Mouse (Mus musculus): ENCODE data around the gene Pigm. TPM values are rescaled to one million over a fixed set of nuclear protein-coding genes. Genes with fewer than 3 reads are reported as not detected.
A peak's percentile ranks its signal among the peaks of the same experiment; 100 is the strongest.

Gene Pigm
- polyA plus RNA-seq, 1 experiment from 2014 or later: 11.1 TPM

DNA sequence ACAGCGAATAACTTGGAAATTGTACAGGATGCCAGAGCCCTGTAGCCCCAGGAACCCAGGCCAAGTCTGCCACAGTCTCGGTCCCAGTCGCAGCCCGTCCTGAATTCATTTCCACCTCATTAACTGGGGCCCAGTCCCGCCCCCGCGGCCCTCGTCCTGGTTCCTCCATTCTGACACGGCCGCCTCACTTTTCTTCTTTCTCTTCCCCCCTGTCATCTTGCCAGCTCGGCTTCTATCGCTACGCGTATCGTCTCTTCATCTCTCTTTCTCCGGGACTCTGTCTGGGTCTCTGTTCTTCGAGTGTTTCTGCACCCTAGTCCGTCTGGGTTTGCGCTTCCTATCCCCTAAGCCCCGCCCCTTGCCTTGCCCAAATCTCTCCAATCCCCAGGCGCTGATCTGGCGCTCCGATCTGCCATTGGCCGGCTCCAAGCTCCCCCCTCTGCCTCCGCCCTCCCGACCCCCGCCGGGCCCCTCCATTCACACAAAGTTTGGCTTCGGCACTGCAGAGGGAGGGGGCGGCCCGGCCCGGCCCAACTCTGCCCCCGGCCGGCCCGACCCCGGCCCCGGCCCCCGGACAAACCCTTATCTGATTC, 35.5 kb upstream of the Pigm start, which contains the start of gene Kcnj10:
Gene Kcnj10, plus strand, starts transcription at position 482 of the 593 bp plus-strand sequence.
- Histone ChIP-seq H3K27ac (replicated peaks) (peak within 1 kb of the TSS; percentile 30), H3K27me3 (replicated peaks; ENCODE audit: low read depth, poor library complexity, severe bottlenecking) (peaks cover 62% of the 10 kb centered on the region), H3K9me3 (no peaks in the 10 kb centered on the region), H3K4me1 (peaks cover 15% of the 10 kb centered on the region), H3K4me3 (peak within 1 kb of the TSS; percentile 63), H3K36me3 (replicated peaks) (no peaks in the 10 kb centered on the region)
- WGBS: 2% methylated on average over 38 of the region's 38 CpGs
- peak; percentile 87 for DNase-seq (ENCODE audit: low spot score)

DNA sequence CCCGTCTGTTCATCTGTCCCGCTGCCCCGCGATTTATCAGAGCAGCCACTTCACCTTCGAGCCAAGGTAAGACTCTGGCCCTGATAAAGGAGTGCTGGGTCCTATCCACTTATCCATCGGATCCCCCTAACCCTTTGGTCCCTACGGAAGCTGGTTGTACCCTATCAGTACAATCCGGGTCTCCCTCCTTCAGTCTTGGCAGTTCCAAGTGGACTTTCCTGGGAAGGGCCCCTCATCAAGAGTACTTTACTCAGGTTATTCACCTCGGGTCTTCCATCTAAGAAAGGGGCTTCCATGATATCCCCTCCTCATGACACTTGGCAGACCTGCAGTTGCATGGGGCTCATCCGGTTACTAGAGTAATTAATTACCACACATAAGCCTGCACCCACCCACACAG, 35.0 kb upstream of the Pigm start:
- H3K9me3 ChIP-seq: no peaks in the 10 kb centered on the region
- DNase-seq (ENCODE audit: low spot score): no peak
- H3K27ac ChIP-seq (replicated peaks): peak overlapping the region; percentile 30; the same call in 1 of the 2 replicates
- 21% methylated on average over 10 of the region's 10 CpGs for WGBS
- H3K27me3 ChIP-seq (replicated peaks; ENCODE audit: low read depth, poor library complexity, severe bottlenecking): peaks cover 67% of the 10 kb centered on the region
- H3K36me3 ChIP-seq (replicated peaks): no peaks in the 10 kb centered on the region
- peak overlapping the region; percentile 63 for H3K4me3 ChIP-seq
- H3K4me1 ChIP-seq: peaks cover 15% of the 10 kb centered on the region

DNA sequence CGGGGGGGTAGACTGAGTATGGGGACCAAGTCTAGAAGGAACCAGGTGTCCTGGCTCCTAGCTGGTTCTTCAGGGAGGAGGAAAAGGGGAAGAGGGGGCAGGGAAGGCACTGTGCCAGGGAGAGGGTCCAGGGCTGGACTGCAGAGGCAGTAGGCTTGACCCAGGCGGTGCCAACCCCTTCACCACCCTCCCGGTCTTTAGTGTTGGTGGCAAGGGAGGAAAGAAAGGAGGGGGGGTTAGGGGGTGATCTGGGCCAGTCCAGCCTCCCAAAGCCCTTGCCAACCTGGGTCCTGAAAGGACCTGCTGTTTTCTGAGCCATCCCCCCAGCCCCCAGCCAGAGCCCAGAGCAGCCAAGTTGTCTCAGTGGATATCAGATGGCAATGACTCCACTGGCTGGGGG, 33.6 kb upstream of the Pigm start:
- no peaks in the 10 kb centered on the region for H3K36me3 ChIP-seq (replicated peaks)
- peaks cover 65% of the 10 kb centered on the region for H3K27me3 ChIP-seq (replicated peaks; ENCODE audit: low read depth, poor library complexity, severe bottlenecking)
- H3K4me3 ChIP-seq: no peak overlapping the region
- 83% methylated on average over 3 of the region's 3 CpGs for WGBS
- H3K9me3 ChIP-seq: no peaks in the 10 kb centered on the region
- no peak for DNase-seq (ENCODE audit: low spot score)
- peaks cover 15% of the 10 kb centered on the region for H3K4me1 ChIP-seq
- no peak overlapping the region for H3K27ac ChIP-seq (replicated peaks)

DNA sequence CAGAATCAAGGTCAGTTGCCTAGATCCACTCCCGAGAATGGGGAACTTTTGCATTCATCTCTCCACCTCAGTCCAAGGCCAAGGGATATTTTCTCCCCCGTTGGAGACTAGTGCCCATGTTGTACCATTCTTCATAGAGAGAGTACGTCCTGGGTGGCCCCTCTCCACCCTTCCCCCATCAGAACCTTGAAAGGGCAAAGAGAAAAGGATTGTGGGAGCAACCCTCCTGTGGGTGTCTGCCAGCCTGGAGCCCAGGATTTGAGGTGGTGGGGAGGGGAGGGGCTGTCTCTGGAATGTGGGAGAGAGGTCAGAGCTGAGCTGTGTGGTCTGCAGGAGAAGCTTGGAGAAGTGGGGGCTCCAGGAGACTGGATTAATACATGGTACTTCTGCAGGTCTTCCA, 32.4 kb upstream of the Pigm start:
- no peaks in the 10 kb centered on the region for H3K36me3 ChIP-seq (replicated peaks)
- H3K4me1 ChIP-seq: peaks cover 15% of the 10 kb centered on the region
- no peak for DNase-seq (ENCODE audit: low spot score)
- H3K9me3 ChIP-seq: no peaks in the 10 kb centered on the region
- H3K4me3 ChIP-seq: no peak overlapping the region
- H3K27me3 ChIP-seq (replicated peaks; ENCODE audit: low read depth, poor library complexity, severe bottlenecking): peaks cover 54% of the 10 kb centered on the region
- 59% methylated on average over 3 of the region's 3 CpGs for WGBS
- H3K27ac ChIP-seq (replicated peaks): no peak overlapping the region

DNA sequence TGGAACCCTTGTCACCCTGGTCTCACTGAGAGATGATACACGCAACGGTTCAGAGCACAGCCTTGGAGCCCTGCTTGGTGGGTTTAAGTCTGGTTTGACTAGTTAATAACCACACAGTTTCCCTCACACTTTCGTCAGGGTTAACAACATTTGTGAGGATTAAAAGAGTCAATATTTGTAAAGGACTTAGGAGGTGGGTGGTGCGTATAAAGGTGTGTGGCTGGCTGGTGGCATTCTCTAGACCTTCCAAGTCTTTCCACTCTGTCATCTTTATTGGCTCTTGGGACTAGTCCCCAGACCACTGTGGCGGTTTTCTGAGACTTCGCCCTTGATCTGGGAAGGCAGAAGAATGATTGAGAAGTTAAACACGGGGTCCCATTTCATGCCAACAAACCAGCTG, 31.5 kb upstream of the Pigm start:
- no peak for DNase-seq (ENCODE audit: low spot score)
- Histone ChIP-seq H3K4me3 (no peak overlapping the region), H3K27me3 (replicated peaks; ENCODE audit: low read depth, poor library complexity, severe bottlenecking) (peaks cover 54% of the 10 kb centered on the region), H3K9me3 (no peaks in the 10 kb centered on the region), H3K27ac (replicated peaks) (no peak overlapping the region), H3K4me1 (peaks cover 24% of the 10 kb centered on the region), H3K36me3 (replicated peaks) (no peaks in the 10 kb centered on the region)
- WGBS: 84% methylated on average over 7 of the region's 7 CpGs

DNA sequence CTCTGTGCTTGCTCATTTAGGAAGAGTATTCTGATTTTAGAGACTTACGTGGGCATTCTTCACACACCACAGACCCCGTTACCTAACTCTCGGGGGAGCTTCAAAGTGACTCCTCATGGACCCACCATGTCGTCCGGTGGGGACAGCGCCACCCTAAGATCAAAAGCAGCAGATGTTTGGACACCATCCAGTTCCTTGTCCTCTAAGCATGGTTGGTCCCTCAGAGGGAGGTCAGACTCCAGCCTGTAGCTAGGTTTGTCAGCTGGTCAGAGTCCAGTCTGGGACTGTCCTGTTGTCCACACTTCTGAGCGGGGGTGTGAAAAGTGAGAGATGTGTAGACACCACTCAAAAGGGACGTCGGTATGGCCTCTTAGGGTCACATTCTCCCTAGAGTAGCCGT, 29.6 kb upstream of the Pigm start:
- peaks cover 31% of the 10 kb centered on the region for H3K4me1 ChIP-seq
- no peak overlapping the region for H3K4me3 ChIP-seq
- 88% methylated on average over 10 of the region's 10 CpGs for WGBS
- H3K9me3 ChIP-seq: no peaks in the 10 kb centered on the region
- H3K27me3 ChIP-seq (replicated peaks; ENCODE audit: low read depth, poor library complexity, severe bottlenecking): peaks cover 54% of the 10 kb centered on the region
- no peaks in the 10 kb centered on the region for H3K36me3 ChIP-seq (replicated peaks)
- no peak for DNase-seq (ENCODE audit: low spot score)
- no peak overlapping the region for H3K27ac ChIP-seq (replicated peaks)

DNA sequence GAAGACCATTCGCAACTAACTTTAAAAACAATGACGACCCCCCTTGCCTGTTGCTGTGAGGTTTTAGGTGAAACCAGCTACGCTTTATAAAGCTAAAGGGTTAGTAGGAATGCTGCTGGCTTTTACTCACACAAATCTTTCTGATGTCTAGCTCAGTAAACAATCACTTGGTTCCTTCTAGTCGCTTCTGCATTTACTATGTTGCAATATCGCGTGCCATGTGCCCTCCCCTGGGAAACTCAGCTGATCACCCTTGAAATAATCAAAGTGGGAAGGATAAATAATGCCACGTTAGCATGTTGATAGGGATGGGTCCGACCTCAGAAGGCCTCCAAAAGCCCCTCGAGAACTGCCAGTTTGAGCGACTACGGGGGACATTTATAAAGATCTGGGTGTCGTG, 29.0 kb upstream of the Pigm start:
- Histone ChIP-seq H3K27ac (replicated peaks) (no peak overlapping the region), H3K9me3 (no peaks in the 10 kb centered on the region), H3K4me3 (no peak overlapping the region), H3K36me3 (replicated peaks) (no peaks in the 10 kb centered on the region), H3K4me1 (peaks cover 33% of the 10 kb centered on the region), H3K27me3 (replicated peaks; ENCODE audit: low read depth, poor library complexity, severe bottlenecking) (peaks cover 54% of the 10 kb centered on the region)
- DNase-seq (ENCODE audit: low spot score): no peak
- 88% methylated on average over 12 of the region's 12 CpGs for WGBS

DNA sequence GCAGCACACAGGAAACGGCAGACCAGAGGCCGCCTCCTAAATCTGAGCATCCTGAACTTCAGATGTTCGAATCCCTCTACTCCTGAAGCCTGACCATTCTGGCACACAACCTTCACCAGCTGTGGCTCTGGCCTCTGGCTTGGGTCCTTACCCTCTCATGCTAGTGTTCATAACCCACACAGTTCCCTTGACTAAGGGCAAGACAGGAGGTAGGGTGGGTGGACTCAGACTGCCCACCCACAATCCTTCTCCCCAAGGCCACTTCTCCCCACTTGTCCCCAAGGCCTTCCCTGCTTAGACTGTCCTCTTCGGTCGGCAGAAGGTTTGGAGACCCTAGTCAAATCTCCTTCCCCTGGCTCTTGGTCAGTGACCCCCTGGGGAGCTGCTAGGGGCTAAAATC, 26.8 kb upstream of the Pigm start:
- H3K4me1 ChIP-seq: peaks cover 30% of the 10 kb centered on the region
- peak overlapping the region; percentile 82 for H3K27ac ChIP-seq (replicated peaks)
- peaks cover 61% of the 10 kb centered on the region for H3K27me3 ChIP-seq (replicated peaks; ENCODE audit: low read depth, poor library complexity, severe bottlenecking)
- no peaks in the 10 kb centered on the region for H3K36me3 ChIP-seq (replicated peaks)
- no peak overlapping the region for H3K4me3 ChIP-seq
- H3K9me3 ChIP-seq: no peaks in the 10 kb centered on the region
- no peak for DNase-seq (ENCODE audit: low spot score)
- WGBS: 48% methylated on average over 5 of the region's 5 CpGs

DNA sequence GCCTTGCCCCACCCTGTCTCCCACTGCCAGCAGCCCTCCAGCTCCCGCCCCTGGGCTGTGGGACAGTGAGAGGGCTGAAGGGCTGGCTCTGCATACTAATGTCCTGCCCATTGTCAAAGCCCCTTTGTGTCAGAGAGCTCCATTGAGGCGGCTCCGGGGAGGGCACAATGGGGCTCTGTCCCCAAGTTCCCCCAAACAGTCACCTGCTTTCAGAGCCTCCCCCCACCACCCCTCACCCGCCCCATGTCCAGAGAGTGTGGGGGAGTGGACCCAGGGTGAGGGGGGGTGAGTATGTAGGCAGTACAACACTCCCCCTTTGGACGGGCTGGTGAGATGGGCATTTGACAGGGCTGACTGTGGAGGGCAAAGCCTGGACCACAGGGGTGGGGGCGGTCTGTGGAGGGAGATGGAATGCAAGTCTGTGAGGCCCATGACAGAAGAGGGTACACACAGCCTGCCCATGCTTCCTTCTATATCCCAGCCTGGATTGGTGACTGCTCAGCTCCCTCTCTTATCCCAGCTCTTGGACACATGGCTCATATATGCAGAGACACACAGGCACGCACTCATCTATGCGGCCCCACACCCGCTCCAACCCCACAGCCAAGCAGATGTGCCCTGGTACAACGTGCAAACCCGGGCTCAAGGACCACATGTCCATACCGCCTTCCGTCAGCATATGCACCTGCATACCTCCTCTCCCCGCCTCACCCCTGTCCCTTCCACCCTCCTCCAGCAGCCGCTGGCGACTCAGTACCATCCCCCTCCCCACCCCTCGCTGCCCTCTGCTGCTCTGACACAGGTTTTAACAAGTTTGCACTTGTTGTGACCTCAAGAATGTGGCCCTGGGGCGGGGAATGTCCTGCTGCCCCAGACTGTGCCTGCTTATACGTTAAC, 26.2 kb upstream of the Pigm start:
- Histone ChIP-seq H3K4me3 (peak overlapping the region; percentile 23; the same call in 1 of the 2 replicates), H3K4me1 (peaks cover 31% of the 10 kb centered on the region), H3K36me3 (replicated peaks) (no peaks in the 10 kb centered on the region), H3K27ac (replicated peaks) (peak overlapping the region; percentile 82), H3K9me3 (no peaks in the 10 kb centered on the region), H3K27me3 (replicated peaks; ENCODE audit: low read depth, poor library complexity, severe bottlenecking) (peaks cover 68% of the 10 kb centered on the region)
- DNase-seq (ENCODE audit: low spot score): peak; percentile 81
- 5% methylated on average over 19 of the region's 19 CpGs for WGBS

DNA sequence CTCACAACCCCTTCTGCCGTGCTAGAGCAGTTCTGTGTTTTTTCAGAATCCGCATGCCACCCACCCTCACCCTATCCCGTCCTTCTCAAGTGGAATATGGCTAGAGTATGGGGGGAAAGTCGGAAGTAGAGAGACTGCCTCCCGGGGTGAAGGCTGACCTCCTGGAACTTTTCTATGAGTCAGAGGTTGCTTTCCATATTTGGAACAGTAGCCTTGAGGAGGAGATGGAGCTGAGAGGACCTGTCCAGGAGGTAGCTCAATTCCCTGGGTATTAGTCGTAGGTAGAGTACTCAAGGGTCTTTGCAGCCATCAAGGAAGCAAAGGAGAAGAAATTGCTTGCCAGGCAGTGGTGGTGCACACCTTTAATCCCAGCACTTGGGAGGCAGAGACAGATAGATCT, 24.3 kb upstream of the Pigm start:
- peak overlapping the region; percentile 82; the same call in 1 of the 2 replicates for H3K27ac ChIP-seq (replicated peaks)
- H3K27me3 ChIP-seq (replicated peaks; ENCODE audit: low read depth, poor library complexity, severe bottlenecking): peaks cover 72% of the 10 kb centered on the region
- no peaks in the 10 kb centered on the region for H3K36me3 ChIP-seq (replicated peaks)
- no peak overlapping the region for H3K4me3 ChIP-seq
- H3K9me3 ChIP-seq: no peaks in the 10 kb centered on the region
- peaks cover 38% of the 10 kb centered on the region for H3K4me1 ChIP-seq
- DNase-seq (ENCODE audit: low spot score): no peak
- 79% methylated on average over 6 of the region's 6 CpGs for WGBS

DNA sequence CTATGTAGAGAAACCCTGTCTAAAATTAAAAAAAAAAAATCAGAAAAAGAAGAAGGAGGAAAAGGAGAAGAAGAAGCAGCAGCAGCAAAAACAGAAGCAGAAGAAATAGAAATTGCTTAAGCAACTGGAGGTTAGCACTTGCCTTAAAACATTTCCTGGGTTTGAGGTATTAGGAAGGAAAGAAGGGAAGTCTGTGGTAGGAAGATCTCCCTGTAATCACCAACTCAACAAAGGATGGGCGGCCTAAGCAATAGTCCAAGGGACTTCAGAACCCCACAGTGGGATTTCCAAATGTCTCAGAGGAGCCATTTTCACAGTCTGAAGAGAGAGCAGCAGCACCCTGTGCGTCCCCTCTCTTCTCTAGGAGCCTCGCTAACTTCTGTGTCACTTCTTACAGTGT, 23.9 kb upstream of the Pigm start:
- WGBS: 85% methylated on average over 3 of the region's 3 CpGs
- H3K9me3 ChIP-seq: no peaks in the 10 kb centered on the region
- H3K27ac ChIP-seq (replicated peaks): no peak overlapping the region
- peaks cover 76% of the 10 kb centered on the region for H3K27me3 ChIP-seq (replicated peaks; ENCODE audit: low read depth, poor library complexity, severe bottlenecking)
- H3K4me3 ChIP-seq: no peak overlapping the region
- H3K4me1 ChIP-seq: peaks cover 38% of the 10 kb centered on the region
- no peaks in the 10 kb centered on the region for H3K36me3 ChIP-seq (replicated peaks)
- DNase-seq (ENCODE audit: low spot score): no peak

DNA sequence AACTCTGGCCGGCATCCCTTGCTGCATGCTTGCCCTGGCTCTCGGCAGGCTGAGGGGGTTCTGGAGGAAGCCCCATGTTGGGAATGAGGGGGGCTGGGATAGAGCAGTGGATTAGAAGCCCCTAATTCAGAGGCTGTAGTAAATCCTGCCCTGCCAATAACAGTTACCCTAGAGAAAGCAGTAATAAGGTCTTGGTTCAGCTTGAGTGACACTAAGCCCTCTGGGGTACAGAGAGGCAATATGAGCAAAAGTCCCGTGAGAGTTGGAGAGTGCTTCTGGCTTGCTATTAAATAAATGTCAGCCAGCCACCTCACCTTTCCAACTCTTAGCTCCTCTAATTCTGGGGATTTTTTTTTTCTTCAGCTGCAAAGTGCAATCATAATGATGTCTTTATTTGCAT, 21.0 kb upstream of the Pigm start:
- 40% methylated on average over 3 of the region's 3 CpGs for WGBS
- Histone ChIP-seq H3K36me3 (replicated peaks) (no peaks in the 10 kb centered on the region), H3K27me3 (replicated peaks; ENCODE audit: low read depth, poor library complexity, severe bottlenecking) (peaks cover 78% of the 10 kb centered on the region), H3K4me3 (no peak overlapping the region), H3K9me3 (no peaks in the 10 kb centered on the region), H3K4me1 (peaks cover 33% of the 10 kb centered on the region), H3K27ac (replicated peaks) (no peak overlapping the region)
- DNase-seq (ENCODE audit: low spot score): no peak

DNA sequence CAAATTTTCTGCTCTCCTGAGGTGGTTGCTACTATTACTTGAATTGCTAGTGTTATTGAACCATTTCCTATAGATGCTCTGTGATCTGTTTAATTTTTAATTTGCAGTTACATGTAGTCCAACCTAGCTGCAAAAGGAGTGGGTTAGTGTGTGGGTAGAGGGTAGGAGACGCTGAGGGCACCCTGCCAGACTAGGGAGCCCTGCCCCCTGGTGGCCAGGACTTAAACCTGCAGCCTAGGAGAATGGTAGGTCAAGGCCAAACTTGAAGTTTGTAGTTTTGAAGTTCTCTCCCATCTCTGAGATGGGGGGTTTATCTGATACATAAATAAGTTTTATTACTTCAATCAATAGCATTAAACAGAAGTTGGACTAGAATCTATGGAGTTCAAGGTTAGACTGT, 18.8 kb upstream of the Pigm start:
- Histone ChIP-seq H3K4me3 (no peak overlapping the region), H3K36me3 (replicated peaks) (no peaks in the 10 kb centered on the region), H3K4me1 (peaks cover 18% of the 10 kb centered on the region), H3K9me3 (no peaks in the 10 kb centered on the region), H3K27ac (replicated peaks) (no peak overlapping the region), H3K27me3 (replicated peaks; ENCODE audit: low read depth, poor library complexity, severe bottlenecking) (peaks cover 65% of the 10 kb centered on the region)
- peak; percentile 62 for DNase-seq (ENCODE audit: low spot score)
- WGBS: 0% methylated on average over 1 of the region's 1 CpGs
